Mouse (Mus musculus) neural tube, embryonic 10.5 days (tissue): ENCODE results near the gene Entpd5.
A peak's percentile ranks its signal among the peaks of the same experiment; 100 is the strongest.
"Not testable (repeated sequence)": the region's sequence is repeated elsewhere in the genome, so short reads cannot be mapped to it uniquely, and the experiment has no call there.

Experiments
- DNase-seq: peaks from one replicate; pipeline ENCODE4 v3.0.0-alpha.2; 2017; ENCODE audit warnings: low spot score; ENCODE audit errors: extremely low spot score

Entpd5 gene

GRCm38 (mm10) chr12:84399135-84399534 is 9.7 kb downstream of the Entpd5 start:
- DNase-seq, result no peak

GRCm38 (mm10) chr12:84398629-84399028 is 10.2 kb downstream of the Entpd5 start:
- no peak for DNase-seq

GRCm38 (mm10) chr12:84397685-84398084 is 11.1 kb downstream of the Entpd5 start:
- DNase-seq, result no peak

GRCm38 (mm10) chr12:84396947-84397679 is 11.7 kb downstream of the Entpd5 start:
- no peak for DNase-seq

GRCm38 (mm10) chr12:84393847-84394246 is 15.0 kb downstream of the Entpd5 start:
- no peak for DNase-seq

GRCm38 (mm10) chr12:84392681-84393080 is 16.1 kb downstream of the Entpd5 start:
- DNase-seq, result no peak

GRCm38 (mm10) chr12:84390336-84390735 is 18.5 kb downstream of the Entpd5 start:
- no peak for DNase-seq

- DNase-seq, result no peak
Measured at GRCm38 (mm10) chr12:84388774-84389400, 19.9 kb downstream of the Entpd5 start.

- DNase-seq, result no peak
Measured at GRCm38 (mm10) chr12:84388097-84388496, 20.7 kb downstream of the Entpd5 start.

- no peak for DNase-seq
Measured at GRCm38 (mm10) chr12:84385408-84385807, 23.4 kb downstream of the Entpd5 start.

- no peak for DNase-seq
Measured at GRCm38 (mm10) chr12:84384644-84385081, 24.2 kb downstream of the Entpd5 start.

- DNase-seq, result no peak
Measured at GRCm38 (mm10) chr12:84382369-84382768, 26.5 kb downstream of the Entpd5 start.

GRCm38 (mm10) chr12:84373831-84374481 is 34.9 kb downstream of the Entpd5 start:
- DNase-seq, result no peak

- DNase-seq, result no peak
Measured at GRCm38 (mm10) chr12:84371647-84372046, 37.2 kb downstream of the Entpd5 start.

- no peak for DNase-seq
Measured at GRCm38 (mm10) chr12:84366971-84367370, 41.9 kb downstream of the Entpd5 start.

GRCm38 (mm10) chr12:84365137-84365536 is 43.7 kb downstream of the Entpd5 start:
- DNase-seq, result no peak

- DNase-seq, result no peak
Measured at GRCm38 (mm10) chr12:84364291-84364690, 44.5 kb downstream of the Entpd5 start.

- DNase-seq, result no peak
Measured at GRCm38 (mm10) chr12:84362872-84363271, 46.0 kb downstream of the Entpd5 start.

- DNase-seq, result peak; percentile 90
Measured at GRCm38 (mm10) chr12:84361555-84362489, 47.0 kb downstream of the Entpd5 start, which contains the start of the genes Coq6 and Fam161b. Gene Coq6 (plus strand): TSS chr12:84361657. Gene Fam161b (minus strand): TSS chr12:84361833.

GRCm38 (mm10) chr12:84358699-84359098 is 50.1 kb downstream of the Entpd5 start:
- not testable (repeated sequence) for DNase-seq

- no peak for DNase-seq
Measured at GRCm38 (mm10) chr12:84347192-84347591, 61.6 kb downstream of the Entpd5 start.
